Mouse (Mus musculus): ENCODE measurements around the gene Fcgr1.

DNA sequence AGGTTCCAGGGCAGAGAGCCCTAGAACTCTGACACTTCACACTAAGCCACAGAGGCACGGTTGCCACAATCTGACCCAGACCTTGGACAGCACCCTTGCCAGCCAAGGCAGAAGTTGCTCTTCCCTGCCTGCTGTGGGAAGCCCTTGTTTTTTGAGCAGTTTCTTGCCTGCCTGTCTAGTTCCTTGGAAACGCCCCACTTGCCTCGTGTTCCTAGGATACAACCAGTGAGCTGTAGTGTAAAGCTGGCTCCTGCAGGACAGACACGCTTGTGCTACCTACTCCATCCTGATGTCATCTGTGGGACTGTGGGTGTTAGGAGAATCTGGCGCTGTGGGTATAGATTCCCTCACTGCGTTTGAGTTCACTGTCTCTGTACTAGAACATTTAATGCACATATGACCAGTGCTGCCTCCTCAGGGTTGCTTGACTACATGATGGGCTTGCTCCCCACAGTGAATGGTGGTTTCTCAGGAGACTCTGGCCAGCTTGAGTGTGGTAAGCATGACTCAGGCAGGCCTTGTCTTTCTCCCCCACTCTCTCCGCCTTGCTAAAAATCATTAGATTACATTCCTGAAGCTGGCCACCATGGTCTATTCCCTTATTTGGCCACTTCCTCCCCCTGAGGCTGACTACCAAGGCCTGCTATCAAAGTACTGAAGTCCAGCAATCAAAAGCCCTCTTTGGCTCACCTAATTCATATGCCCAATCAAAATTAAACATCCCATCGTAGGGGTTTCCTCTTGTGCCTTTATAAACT is 18.8 kb upstream of the Fcgr1 start:
- no peak for TF ChIP-seq CTCF (IDR thresholded peaks at IDR 0.05; ENCODE audit: extremely low read depth, insufficient read depth, low read length)
- no peak for TF ChIP-seq POLR2A (IDR thresholded peaks at IDR 0.05; ENCODE audit: extremely low read depth, insufficient read depth, low read length)
